Mouse (Mus musculus): ENCODE measurements around the gene Fgfr2.

Gene Fgfr2

GRCm38 (mm10) chr7:132723906-132724305, 399.2 kb downstream of the Fgfr2 start:
- DNase-seq (ENCODE audit: low read depth, low spot score) = no peak

- DNase-seq (ENCODE audit: low read depth, low spot score) = no peak
These were observed 400.5 kb downstream of the Fgfr2 start for GRCm38 (mm10) chr7:132722401-132723370.

- no peak for DNase-seq (ENCODE audit: low read depth, low spot score)
These were observed 402.6 kb downstream of the Fgfr2 start for GRCm38 (mm10) chr7:132720562-132720961.

- DNase-seq (ENCODE audit: low read depth, low spot score) = no peak
These were observed 403.6 kb downstream of the Fgfr2 start for GRCm38 (mm10) chr7:132719570-132719969.

GRCm38 (mm10) chr7:132715259-132715658, 407.9 kb downstream of the Fgfr2 start:
- no peak for DNase-seq (ENCODE audit: low read depth, low spot score)

- DNase-seq (ENCODE audit: low read depth, low spot score) = no peak
These were observed 408.8 kb downstream of the Fgfr2 start for GRCm38 (mm10) chr7:132714236-132714923.

- DNase-seq (ENCODE audit: low read depth, low spot score) = no peak
These were observed 409.5 kb downstream of the Fgfr2 start for GRCm38 (mm10) chr7:132713483-132714126.

GRCm38 (mm10) chr7:132712956-132713355, 410.2 kb downstream of the Fgfr2 start:
- DNase-seq (ENCODE audit: low read depth, low spot score) = no peak

GRCm38 (mm10) chr7:132712044-132712708, 411.0 kb downstream of the Fgfr2 start:
- DNase-seq (ENCODE audit: low read depth, low spot score) = no peak

GRCm38 (mm10) chr7:132711579-132711978, 411.6 kb downstream of the Fgfr2 start:
- no peak for DNase-seq (ENCODE audit: low read depth, low spot score)

GRCm38 (mm10) chr7:132705130-132705529, 418.0 kb downstream of the Fgfr2 start:
- no peak for DNase-seq (ENCODE audit: low read depth, low spot score)

- DNase-seq (ENCODE audit: low read depth, low spot score) = no peak
These were observed 418.8 kb downstream of the Fgfr2 start for GRCm38 (mm10) chr7:132704310-132704875.

- no peak for DNase-seq (ENCODE audit: low read depth, low spot score)
These were observed 419.4 kb downstream of the Fgfr2 start for GRCm38 (mm10) chr7:132703515-132704309.

GRCm38 (mm10) chr7:132702492-132703070, 420.6 kb downstream of the Fgfr2 start:
- no peak for DNase-seq (ENCODE audit: low read depth, low spot score)

- DNase-seq (ENCODE audit: low read depth, low spot score) = no peak
These were observed 421.1 kb downstream of the Fgfr2 start for GRCm38 (mm10) chr7:132702024-132702423.

- DNase-seq (ENCODE audit: low read depth, low spot score) = no peak
These were observed 421.7 kb downstream of the Fgfr2 start for GRCm38 (mm10) chr7:132701412-132701811.

GRCm38 (mm10) chr7:132700107-132700506, 423.0 kb downstream of the Fgfr2 start:
- no peak for DNase-seq (ENCODE audit: low read depth, low spot score)

- DNase-seq (ENCODE audit: low read depth, low spot score) = no peak
These were observed 423.5 kb downstream of the Fgfr2 start for GRCm38 (mm10) chr7:132699639-132700038.

- no peak for DNase-seq (ENCODE audit: low read depth, low spot score)
These were observed 424.0 kb downstream of the Fgfr2 start for GRCm38 (mm10) chr7:132699165-132699564.

GRCm38 (mm10) chr7:132698737-132699136, 424.4 kb downstream of the Fgfr2 start:
- no peak for DNase-seq (ENCODE audit: low read depth, low spot score)
